Mouse (Mus musculus): Measurements from ENCODE around the gene Fbxo34.

GRCm38 (mm10) chr14:47438947-47439346 lies 11.3 kb upstream of the Fbxo34 start:
- TF ChIP-seq GATA1 (IDR thresholded peaks at IDR 0.05; ENCODE audit: low read depth, low read length): no peak
- no peak for TF ChIP-seq POLR2A (IDR thresholded peaks at IDR 0.05; ENCODE audit: control insufficient read depth in 1 of 2, insufficient read depth in 1 of 2, low read depth in 1 of 2, low read length in 2 of 2, poor library complexity in 1 of 2)
- peak; percentile 57 for TF ChIP-seq HCFC1 (IDR thresholded peaks at IDR 0.05; ENCODE audit: low read depth, low read length)
- no peak for TF ChIP-seq CTCF (IDR thresholded peaks at IDR 0.05 in 2 of 3, conservative IDR thresholded peaks at IDR 0.05 in 1 of 3; ENCODE audit: control insufficient read depth in 1 of 3, insufficient read depth in 1 of 3, low read depth in 2 of 3, low read length in 3 of 3, poor library complexity in 1 of 3, severe bottlenecking in 1 of 3)
- TF ChIP-seq CHD2 (IDR thresholded peaks at IDR 0.05; ENCODE audit: low read length): no peak
- no peak for TF ChIP-seq POLR2AphosphoS2 (IDR thresholded peaks at IDR 0.05; ENCODE audit: low read length)

All from MEL (cell line).